Mouse (Mus musculus) thymus, adult 2 months (tissue): ENCODE results near the gene AW011738.

Experiments
- CTCF ChIP-seq: fragments of 200-500 bp; IDR thresholded peaks from 2 replicates; pipeline ENCODE4 v1.5.1; 2012; ENCODE audit warnings: mild to moderate bottlenecking, control low read depth, low read length, moderate library complexity, borderline replicate concordance; ENCODE audit not compliant: control insufficient read depth, poor library complexity, insufficient read depth; ENCODE audit errors: extremely low read depth
- POLR2A ChIP-seq: fragments of 200-500 bp; IDR thresholded peaks from 2 replicates; pipeline ENCODE4 v1.6.1; 2012; ENCODE audit warnings: mild to moderate bottlenecking, low read length, control low read depth, moderate library complexity; ENCODE audit not compliant: control insufficient read depth, poor library complexity, insufficient read depth; ENCODE audit errors: extremely low read depth

DNA sequence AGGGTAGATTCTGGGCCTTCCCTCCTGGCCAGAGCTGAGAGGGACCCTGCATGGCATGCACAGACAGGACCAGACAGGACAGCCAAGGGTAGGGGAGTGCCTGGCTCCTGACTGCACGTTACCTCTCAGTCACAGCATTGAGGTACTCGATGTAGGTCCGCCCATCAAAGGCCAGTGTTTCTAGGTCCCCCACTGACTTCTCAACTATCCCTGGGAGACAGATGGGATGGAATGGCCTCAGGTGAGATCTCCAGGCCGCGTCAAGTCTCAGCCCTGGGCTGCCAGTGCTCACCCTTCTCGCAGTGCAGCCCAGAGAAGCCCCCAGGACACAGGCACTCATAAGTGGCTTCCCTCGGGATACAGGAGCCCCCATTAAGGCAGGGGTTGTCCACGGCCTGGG, 34.5 kb upstream of the AW011738 start:
- TF ChIP-seq CTCF (no peak), POLR2A (no peak)
